Mouse (Mus musculus) CH12.LX (cell line): ENCODE results near the gene Gm9999. TPM values are rescaled to one million over a fixed set of nuclear protein-coding genes. Genes with fewer than 3 reads are reported as not detected.

Source experiments
- DNase-seq: peaks from one replicate; pipeline ENCODE4 v3.0.0-alpha.2; 2013; ENCODE audit errors: extremely low read depth
- H3K27ac ChIP-seq: 2 replicates; pipeline ENCODE4 v1.5.1; 2012; ENCODE audit warnings: low read depth, mild to moderate bottlenecking, control low read depth, moderate library complexity; ENCODE audit not compliant: insufficient read depth
- H3K27me3 ChIP-seq: replicated peaks from 2 replicates; pipeline ENCODE3; 2012; ENCODE audit warnings: inconsistent platforms
- H3K36me3 ChIP-seq, 2 experiments: replicated peaks in 1 of 2; 2 replicates each; pipeline versions ENCODE3 to v1.6.1; 2012; ENCODE audit warnings: inconsistent platforms in 1 of 2, low read length in 1 of 2, mild to moderate bottlenecking in 1 of 2, mixed read lengths in 1 of 2, moderate library complexity in 1 of 2; ENCODE audit not compliant: control insufficient read depth in 1 of 2, insufficient read depth in 1 of 2
- H3K4me1 ChIP-seq, 2 experiments: 2 replicates each; pipeline ENCODE4 v1.6.1; 2012; ENCODE audit warnings: inconsistent platforms in 1 of 2, moderate library complexity in 1 of 2; ENCODE audit not compliant: insufficient read depth in 2 of 2, control insufficient read depth in 1 of 2
- H3K4me2 ChIP-seq: 2 replicates; pipeline ENCODE4 v1.6.1; 2012; ENCODE audit warnings: low read depth, mild to moderate bottlenecking, control low read depth; ENCODE audit not compliant: poor library complexity, insufficient read depth, severe bottlenecking
- H3K4me3 ChIP-seq, 3 experiments: fragments of 150-350 bp in 1 of 3; sonication (generic) in 1 of 3; replicated peaks in 1 of 3; 2 replicates each; pipeline versions ENCODE3 to v1.5.1; 2011 to 2012; ENCODE audit warnings: low read depth in 2 of 3, low read length in 2 of 3, mild to moderate bottlenecking in 2 of 3, moderate library complexity in 2 of 3, control low read depth in 1 of 3, improper control_type of control experiment in 1 of 3, inconsistent platforms in 1 of 3, mixed read lengths in 1 of 3; ENCODE audit not compliant: poor library complexity in 1 of 3
- H3K79me2 ChIP-seq: replicated peaks from 2 replicates; pipeline ENCODE4 v1.6.1; 2012; ENCODE audit warnings: mild to moderate bottlenecking, moderate library complexity; ENCODE audit not compliant: control insufficient read depth, poor library complexity, insufficient read depth, severe bottlenecking; ENCODE audit errors: extremely low read depth
- H3K9ac ChIP-seq: 2 replicates; pipeline ENCODE4 v1.6.1; 2012; ENCODE audit warnings: low read depth, mild to moderate bottlenecking, control low read depth, moderate library complexity; ENCODE audit not compliant: insufficient read depth
- H3K9me3 ChIP-seq: replicated peaks from 2 replicates; pipeline ENCODE3; 2012; ENCODE audit warnings: low read length, inconsistent platforms, mixed read lengths
- BHLHE40 ChIP-seq: IDR thresholded peaks from 2 replicates; pipeline ENCODE4 v1.6.1; 2011; ENCODE audit warnings: mild to moderate bottlenecking, low read depth, low read length, improper control_type of control experiment
- CHD1 ChIP-seq: IDR thresholded peaks from 2 replicates; pipeline ENCODE4 v1.6.1; 2012; ENCODE audit warnings: low read depth, low read length, improper control_type of control experiment, inconsistent platforms
- CHD2 ChIP-seq: IDR thresholded peaks from 2 replicates; pipeline ENCODE4 v1.6.1; 2011; ENCODE audit warnings: low read length, improper control_type of control experiment
- CTCF ChIP-seq, 2 experiments: IDR thresholded peaks in 1 of 2; conservative IDR thresholded peaks in 1 of 2; 2 replicates each; pipeline ENCODE4 v1.5.1; 2011 to 2012; ENCODE audit warnings: low read depth in 2 of 2, low read length in 2 of 2, improper control_type of control experiment in 1 of 2, inconsistent platforms in 1 of 2, mild to moderate bottlenecking in 1 of 2, moderate library complexity in 1 of 2
- EP300 ChIP-seq: IDR thresholded peaks from 2 replicates; pipeline ENCODE4 v1.6.1; 2011; ENCODE audit warnings: low read length, improper control_type of control experiment
- ETS1 ChIP-seq: conservative IDR thresholded peaks from 2 replicates; pipeline ENCODE4 v1.6.1; 2012; ENCODE audit warnings: low read depth, mild to moderate bottlenecking, inconsistent platforms, low read length, improper control_type of control experiment, moderate library complexity
- GABPA ChIP-seq: IDR thresholded peaks from 2 replicates; pipeline ENCODE4 v1.6.1; 2012; ENCODE audit warnings: low read depth, low read length, improper control_type of control experiment, inconsistent platforms; ENCODE audit not compliant: insufficient replicate concordance
- IRF4 ChIP-seq: IDR thresholded peaks from 2 replicates; pipeline ENCODE4 v1.6.1; 2014; ENCODE audit warnings: low read depth, mild to moderate bottlenecking, inconsistent platforms, low read length, improper control_type of control experiment
- JUND ChIP-seq: conservative IDR thresholded peaks from 2 replicates; pipeline ENCODE4 v1.6.1; 2011; ENCODE audit warnings: low read depth, low read length, improper control_type of control experiment
- KAT2A ChIP-seq: IDR thresholded peaks from 2 replicates; pipeline ENCODE4 v1.6.1; 2012; ENCODE audit warnings: low read length, improper control_type of control experiment, inconsistent platforms; ENCODE audit not compliant: insufficient replicate concordance
- MAFK ChIP-seq: IDR thresholded peaks from 2 replicates; pipeline ENCODE4 v1.6.1; 2011; ENCODE audit warnings: low read length, improper control_type of control experiment; ENCODE audit not compliant: insufficient replicate concordance
- MAX ChIP-seq: IDR thresholded peaks from 2 replicates; pipeline ENCODE4 v1.6.1; 2011; ENCODE audit warnings: low read length, improper control_type of control experiment
- MAZ ChIP-seq: IDR thresholded peaks from 2 replicates; pipeline ENCODE4 v1.6.1; 2012; ENCODE audit warnings: low read depth, mild to moderate bottlenecking, inconsistent platforms, low read length, improper control_type of control experiment, moderate library complexity
- MYC ChIP-seq: IDR thresholded peaks from 2 replicates; pipeline ENCODE4 v1.6.1; 2011; ENCODE audit warnings: low read depth, mild to moderate bottlenecking, improper control_type of control experiment, low read length
- NELFE ChIP-seq: IDR thresholded peaks from 2 replicates; pipeline ENCODE4 v1.6.1; 2011; ENCODE audit warnings: low read depth, low read length, improper control_type of control experiment
- NRF1 ChIP-seq: IDR thresholded peaks from 2 replicates; pipeline ENCODE4 v1.6.1; 2014; ENCODE audit warnings: low read depth, mild to moderate bottlenecking, inconsistent platforms, low read length, improper control_type of control experiment, moderate library complexity
- PAX5 ChIP-seq: IDR thresholded peaks from 2 replicates; pipeline ENCODE4 v1.6.1; 2012; ENCODE audit warnings: low read length, inconsistent platforms, mixed read lengths
- POLR2A ChIP-seq: IDR thresholded peaks from 2 replicates; pipeline ENCODE4 v1.6.1; 2011; ENCODE audit warnings: low read depth, mild to moderate bottlenecking, improper control_type of control experiment, low read length
- POLR2AphosphoS2 ChIP-seq: IDR thresholded peaks from 2 replicates; pipeline ENCODE4 v1.6.1; 2011; ENCODE audit warnings: low read depth, low read length, improper control_type of control experiment
- RAD21 ChIP-seq: IDR thresholded peaks from 2 replicates; pipeline ENCODE4 v1.6.1; 2011; ENCODE audit warnings: low read depth, mild to moderate bottlenecking, low read length, improper control_type of control experiment, moderate library complexity
- RCOR1 ChIP-seq: conservative IDR thresholded peaks from 2 replicates; pipeline ENCODE4 v1.6.1; 2012; ENCODE audit warnings: low read depth, mild to moderate bottlenecking, inconsistent platforms, low read length, improper control_type of control experiment
- SIN3A ChIP-seq: IDR thresholded peaks from 2 replicates; pipeline ENCODE4 v1.6.1; 2012; ENCODE audit warnings: low read length, improper control_type of control experiment, inconsistent platforms
- SMC3 ChIP-seq: IDR thresholded peaks from 2 replicates; pipeline ENCODE4 v1.6.1; 2011; ENCODE audit warnings: low read depth, low read length, improper control_type of control experiment
- TBP ChIP-seq: conservative IDR thresholded peaks from 2 replicates; pipeline ENCODE4 v1.6.1; 2011; ENCODE audit warnings: low read depth, low read length, improper control_type of control experiment
- TCF12 ChIP-seq: IDR thresholded peaks from 2 replicates; pipeline ENCODE4 v1.6.1; 2014; ENCODE audit warnings: low read depth, mild to moderate bottlenecking, inconsistent platforms, low read length, improper control_type of control experiment
- UBTF ChIP-seq: IDR thresholded peaks from 2 replicates; pipeline ENCODE4 v1.6.1; 2012; ENCODE audit warnings: low read depth, mild to moderate bottlenecking, inconsistent platforms, low read length, improper control_type of control experiment, moderate library complexity
- USF2 ChIP-seq: conservative IDR thresholded peaks from 2 replicates; pipeline ENCODE4 v1.6.1; 2011; ENCODE audit warnings: low read depth, low read length, improper control_type of control experiment
- ZC3H11A ChIP-seq: IDR thresholded peaks from 2 replicates; pipeline ENCODE4 v1.6.1; 2012; ENCODE audit warnings: low read depth, mild to moderate bottlenecking, inconsistent platforms, low read length, improper control_type of control experiment
- ZMIZ1 ChIP-seq: IDR thresholded peaks from 2 replicates; pipeline ENCODE4 v1.6.1; 2012; ENCODE audit warnings: low read depth, mild to moderate bottlenecking, inconsistent platforms, low read length, improper control_type of control experiment
- ZNF384 ChIP-seq: IDR thresholded peaks from 2 replicates; pipeline ENCODE4 v1.6.1; 2012; ENCODE audit warnings: low read depth, low read length, improper control_type of control experiment, inconsistent platforms
- dilution Hi-C: fragments of 300-500 bp; cut with MboI; formaldehyde crosslinking; loops from 2 replicates; pipeline ENCODE4 v1.14.3; 2020; ENCODE audit warnings: low sequenced_read_pairs; ENCODE audit not compliant: extremely low pct_unique_long_range_greater_than_20kb, extremely low pct_ligation_motif_present
- in situ Hi-C: fragments of 300-500 bp; cut with MboI; formaldehyde crosslinking; loops from 3 replicates; pipeline ENCODE4 v1.14.3; 2019; ENCODE audit warnings: low sequenced_read_pairs, low pct_ligation_motif_present, low pct_unique_long_range_greater_than_20kb, mixed read lengths
- polyA plus RNA-seq: library from polyadenylated mRNA; unstranded; fragments of >175 nt; gene quantifications from 2 replicates; pipeline ENCODE4 v1.2.1, GENCODE M21; 2012; ENCODE audit warnings: low read depth; ENCODE audit not compliant: insufficient read length
- total RNA-seq, 2 experiments: library from RNA; depleted of rRNA; stranded (reverse); fragments of 300-350 nt in 1 of 2; fragments of >200 nt in 1 of 2; gene quantifications; 2 replicates each; pipeline ENCODE4 v1.2.3; 2012 to 2014

Gene Gm9999
- total and polyA plus RNA-seq, 3 experiments: not detected

DNA sequence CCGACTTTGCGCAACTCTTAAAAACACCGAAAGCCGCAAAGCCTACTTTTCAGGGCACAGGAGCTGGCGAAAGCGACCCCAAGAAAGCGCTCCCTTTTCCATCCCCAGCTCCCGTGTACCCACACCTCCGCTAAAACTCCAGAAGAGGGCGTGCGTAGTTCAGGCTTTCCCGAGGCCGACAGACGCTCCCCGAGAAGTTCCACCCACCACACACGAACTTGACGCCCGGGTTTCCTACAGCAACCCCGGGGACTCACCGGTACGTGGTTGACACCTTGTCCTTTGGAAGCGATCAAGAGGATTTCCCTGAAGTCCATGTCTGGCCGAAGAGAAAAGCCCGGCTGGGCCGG lies 24.4 kb downstream of the Gm9999 start:
- H3K27me3 ChIP-seq: no peaks in the 10 kb centered on the region
- peaks cover 0 to 15% of the 10 kb centered on the region in 2 experiments for H3K36me3 ChIP-seq
- TF ChIP-seq UBTF (peak; percentile 68; the same call in 1 of the 2 replicates), GABPA (no peak), CTCF (conservative IDR thresholded peaks at IDR 0.05 in 1 of 2, IDR thresholded peaks at IDR 0.05 in 1 of 2; ENCODE audit: low read depth in 2 of 2, low read length in 2 of 2) (peak in 1 of 2 experiments; percentile 57; a peak in 2 of 4 replicates), SMC3 (peak; percentile 32), EP300 (no peak), ZMIZ1 (no peak), RAD21 (peak; percentile 43), MAFK (no peak), CHD2 (no peak)
- peak overlapping the region; percentile 52 for H3K27ac ChIP-seq
- peak overlapping the region; percentile 93; the same call in 1 of the 2 replicates for H3K4me2 ChIP-seq
- peak overlapping the region; percentile 62 to 83 (median 76) for H3K4me3 ChIP-seq
- peaks cover 40% of the 10 kb centered on the region for H3K79me2 ChIP-seq
- peak overlapping the region; percentile 71 for H3K9ac ChIP-seq
- dilution Hi-C loops (no loop called here), in situ Hi-C loops (loop anchor here (5.0 kb wide), 1 partner anchor 45 kb away; no protein-coding TSS in a partner anchor)
- no peaks in the 10 kb centered on the region for H3K9me3 ChIP-seq
- no peak for DNase-seq
- peaks cover 2 to 37% of the 10 kb centered on the region in 2 experiments; a peak in 3 of 4 replicates for H3K4me1 ChIP-seq

GRCm38 (mm10) chr7:47008168-47008993 lies 25.0 kb downstream of the Gm9999 start, which contains the start of gene Spty2d1:
Gene Spty2d1 (minus strand): TSS chr7:47008411.
- peak; percentile 99 for DNase-seq
- dilution Hi-C loops (no loop called here), in situ Hi-C loops (loop anchor here (5.0 kb wide), 1 partner anchor 46 kb away; no protein-coding TSS in a partner anchor)
- Histone ChIP-seq H3K27ac (peak within 1 kb of the TSS; percentile 52), H3K36me3 (peaks cover 0 to 11% of the 10 kb centered on the region in 2 experiments), H3K79me2 (peaks cover 34% of the 10 kb centered on the region), H3K9ac (peak within 1 kb of the TSS; percentile 71), H3K27me3 (no peaks in the 10 kb centered on the region), H3K4me3 (peak within 1 kb of the TSS; percentile 62 to 89 (median 83)), H3K4me2 (peak within 1 kb of the TSS; percentile 93), H3K9me3 (no peaks in the 10 kb centered on the region), H3K4me1 (peaks cover 4 to 39% of the 10 kb centered on the region in 2 experiments)
- TF ChIP-seq POLR2A (peak; percentile 90), TBP (peak; percentile 44), TCF12 (peak; percentile 91), NRF1 (peak; percentile 89), ZC3H11A (no peak), USF2 (no peak), CTCF (conservative IDR thresholded peaks at IDR 0.05 in 1 of 2, IDR thresholded peaks at IDR 0.05 in 1 of 2; ENCODE audit: low read depth in 2 of 2, low read length in 2 of 2) (no peak), BHLHE40 (peak; percentile 76), PAX5 (no peak), UBTF (no peak; the same call in 1 of the 2 replicates), POLR2AphosphoS2 (peak; percentile 88; the same call in 1 of the 2 replicates), CHD2 (no peak; the same call in 1 of the 2 replicates), MAZ (peak; percentile 79; the same call in 1 of the 2 replicates), RAD21 (no peak), KAT2A (peak; percentile 78; the same call in 1 of the 2 replicates), JUND (peak; percentile 34; the same call in 1 of the 2 replicates), MYC (peak; percentile 72; the same call in 1 of the 2 replicates), ETS1 (peak; percentile 79), ZNF384 (0 out of 2 replicates have a peak, but pooled peaks have one; percentile 19), CHD1 (no peak), RCOR1 (0 out of 2 replicates have a peak, but pooled peaks have one; percentile 18), IRF4 (peak; percentile 84), NELFE (peak; percentile 87), MAX (peak; percentile 89), SIN3A (peak; percentile 99), ZMIZ1 (peak; percentile 70)
